Mouse (Mus musculus): ENCODE measurements around the gene Stk26.

The Stk26 gene

GRCm38 (mm10) chrX:50840847-50841560 is at the start of gene Stk26:
Stk26 (plus strand) TSS chrX:50841047.
- peak; percentile 93 for ATAC-seq (ENCODE audit: low TSS enrichment)

DNA sequence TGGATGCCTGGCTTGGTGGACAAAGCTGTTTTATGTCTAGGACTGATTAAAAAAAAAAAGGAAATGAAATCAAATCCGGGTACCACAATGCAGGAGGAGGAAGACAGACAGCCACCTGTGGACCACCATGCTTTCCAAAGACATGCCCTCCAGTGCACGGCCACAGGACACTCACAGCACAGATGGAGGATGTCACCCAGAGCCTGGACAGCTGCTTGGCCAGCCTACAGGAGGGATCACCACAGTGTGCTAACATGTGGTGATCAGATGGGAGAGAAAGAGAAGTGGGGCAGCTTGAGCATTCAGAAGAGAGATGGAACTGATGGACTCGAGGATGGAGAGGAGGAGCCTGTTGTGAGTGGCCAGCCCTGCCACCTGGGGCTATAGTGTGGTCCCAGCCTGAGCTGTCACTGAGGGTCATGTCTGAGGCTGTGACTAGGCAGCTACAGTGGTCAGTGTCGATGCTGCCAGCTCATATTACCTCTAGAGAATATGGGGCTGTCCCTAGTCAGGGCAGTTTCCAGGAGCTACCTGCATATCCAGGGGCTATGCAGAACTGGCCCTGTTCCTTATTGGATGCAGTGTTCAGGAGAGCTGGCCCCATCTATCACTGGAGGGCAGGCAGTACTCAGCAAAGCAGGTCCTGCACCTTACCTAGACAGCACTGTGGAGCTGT is 47.7 kb upstream of the Stk26 start:
- ATAC-seq (ENCODE audit: low TSS enrichment), result no peak

DNA sequence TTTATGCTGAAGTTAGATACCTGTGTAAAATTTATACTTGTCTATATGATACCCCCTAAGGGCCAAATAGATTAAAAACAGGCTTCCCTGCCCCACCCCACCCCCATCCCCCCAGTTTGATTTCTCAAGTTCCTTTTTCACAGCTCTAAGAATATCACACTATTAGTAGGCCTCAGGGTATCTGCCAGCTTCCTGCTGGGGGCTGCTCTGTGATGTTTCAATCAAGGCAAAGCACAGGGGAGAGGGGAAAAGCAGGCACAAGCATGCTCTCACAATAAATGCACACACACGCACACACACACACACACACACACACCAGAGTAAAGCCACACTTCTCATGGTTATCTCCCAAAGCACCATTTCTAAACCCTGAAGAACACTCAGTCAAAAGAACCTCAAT is 43.0 kb upstream of the Stk26 start:
- ATAC-seq (ENCODE audit: low TSS enrichment), result no peak

DNA sequence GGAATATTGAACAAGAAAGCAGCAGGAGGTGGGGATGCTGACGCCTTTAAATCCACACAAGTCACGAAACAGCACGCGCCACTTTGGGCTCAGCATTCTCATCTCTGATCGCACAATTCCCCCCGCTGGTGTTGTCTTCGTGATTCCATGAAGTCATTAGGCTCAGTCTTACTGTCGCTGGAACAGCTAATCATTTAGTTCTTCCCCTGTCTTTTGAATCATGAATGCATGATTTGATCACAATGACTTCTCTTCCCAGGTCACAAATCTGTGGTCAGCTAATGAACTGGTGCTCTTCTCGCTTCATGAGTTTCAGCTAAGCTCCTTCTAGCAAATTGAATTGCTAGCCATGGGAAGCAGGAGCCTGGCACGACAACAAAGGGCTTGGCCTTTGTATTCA is 42.3 kb upstream of the Stk26 start:
- ATAC-seq (ENCODE audit: low TSS enrichment), result no peak

- no peak for ATAC-seq (ENCODE audit: low TSS enrichment)
Observed at GRCm38 (mm10) chrX:50799656-50800188, 41.1 kb upstream of the Stk26 start.

DNA sequence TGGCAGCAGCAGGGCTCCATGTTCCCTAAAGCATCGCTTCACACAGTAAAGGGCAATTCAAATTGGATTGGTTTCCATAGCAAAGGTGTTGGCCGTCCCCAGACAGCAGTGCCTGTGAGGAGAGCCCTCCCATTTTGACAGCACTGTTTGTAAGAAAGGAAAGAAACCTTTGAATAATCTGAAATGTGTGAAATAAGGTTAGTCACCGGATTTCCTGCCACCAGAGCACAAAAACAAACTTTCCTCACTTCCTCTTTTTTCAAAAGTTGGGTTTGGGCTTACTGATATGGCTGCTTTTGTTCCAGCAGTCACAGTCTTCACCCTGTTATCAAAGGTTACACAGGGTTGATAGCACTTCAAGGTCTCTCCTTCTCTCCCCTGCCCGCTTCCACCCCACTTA is 35.2 kb upstream of the Stk26 start:
- no peak for ATAC-seq (ENCODE audit: low TSS enrichment)

DNA sequence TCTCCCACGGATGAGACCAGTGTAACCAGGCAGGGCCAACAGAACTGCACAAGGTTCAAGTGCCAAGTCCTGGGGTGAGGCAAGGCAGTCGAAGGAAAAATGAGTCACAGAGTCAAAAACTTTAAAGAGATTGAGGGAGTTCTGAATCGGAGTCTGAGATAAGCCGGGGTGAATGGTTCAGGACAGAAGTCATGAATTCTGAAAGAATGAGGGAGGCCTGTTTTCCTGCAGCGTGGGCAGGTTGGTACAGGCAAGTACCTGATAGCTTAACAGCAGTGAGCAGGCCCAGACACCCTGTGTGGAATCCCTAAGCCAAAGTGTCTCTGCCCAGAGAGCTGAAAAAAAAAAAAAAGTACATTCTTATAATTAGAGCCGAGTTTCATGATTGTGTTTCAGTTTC is 17.0 kb upstream of the Stk26 start:
- no peak for ATAC-seq (ENCODE audit: low TSS enrichment)

GRCm38 (mm10) chrX:50835592-50835991 is 5.3 kb upstream of the Stk26 start:
- ATAC-seq (ENCODE audit: low TSS enrichment), result no peak

DNA sequence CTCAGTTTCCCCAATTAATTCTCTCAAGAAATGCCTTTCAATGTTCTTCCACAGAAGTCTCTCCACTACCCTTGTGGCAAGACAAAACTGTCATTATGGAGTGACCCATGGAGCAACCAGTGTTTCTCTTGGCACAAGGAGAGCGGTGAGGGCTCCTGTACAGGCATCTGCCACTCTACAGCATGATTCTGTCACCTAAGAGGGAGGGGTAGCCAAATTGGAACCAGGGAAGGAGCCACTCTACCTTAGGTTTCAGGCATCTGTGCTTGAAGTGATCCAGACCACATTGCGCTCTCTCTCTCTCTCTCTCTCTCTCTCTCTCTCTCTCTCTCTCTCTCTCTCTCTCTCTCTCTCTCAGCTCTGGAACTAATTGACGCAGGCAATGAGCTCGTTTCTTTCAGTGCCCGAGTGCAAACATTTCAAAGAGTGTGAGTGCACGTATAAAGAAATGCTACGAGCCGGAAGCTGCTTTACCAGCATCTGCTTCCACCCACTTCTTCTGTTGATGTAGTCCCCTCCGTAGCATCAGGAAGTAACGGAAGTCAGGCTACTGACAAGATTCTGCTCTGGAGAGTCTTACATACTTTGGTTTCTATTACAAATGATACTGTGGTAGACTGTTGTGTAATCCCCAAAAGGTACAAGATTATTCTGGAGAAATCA is 4.7 kb upstream of the Stk26 start:
- ATAC-seq (ENCODE audit: low TSS enrichment), result no peak

- peak; percentile 78 for ATAC-seq (ENCODE audit: low TSS enrichment)
Observed at GRCm38 (mm10) chrX:50841587-50841986, 740 bp downstream of the Stk26 start.

- ATAC-seq (ENCODE audit: low TSS enrichment), result no peak; the same call in 1 of the 2 replicates
Observed at GRCm38 (mm10) chrX:50842046-50842445, 1.2 kb downstream of the Stk26 start.

DNA sequence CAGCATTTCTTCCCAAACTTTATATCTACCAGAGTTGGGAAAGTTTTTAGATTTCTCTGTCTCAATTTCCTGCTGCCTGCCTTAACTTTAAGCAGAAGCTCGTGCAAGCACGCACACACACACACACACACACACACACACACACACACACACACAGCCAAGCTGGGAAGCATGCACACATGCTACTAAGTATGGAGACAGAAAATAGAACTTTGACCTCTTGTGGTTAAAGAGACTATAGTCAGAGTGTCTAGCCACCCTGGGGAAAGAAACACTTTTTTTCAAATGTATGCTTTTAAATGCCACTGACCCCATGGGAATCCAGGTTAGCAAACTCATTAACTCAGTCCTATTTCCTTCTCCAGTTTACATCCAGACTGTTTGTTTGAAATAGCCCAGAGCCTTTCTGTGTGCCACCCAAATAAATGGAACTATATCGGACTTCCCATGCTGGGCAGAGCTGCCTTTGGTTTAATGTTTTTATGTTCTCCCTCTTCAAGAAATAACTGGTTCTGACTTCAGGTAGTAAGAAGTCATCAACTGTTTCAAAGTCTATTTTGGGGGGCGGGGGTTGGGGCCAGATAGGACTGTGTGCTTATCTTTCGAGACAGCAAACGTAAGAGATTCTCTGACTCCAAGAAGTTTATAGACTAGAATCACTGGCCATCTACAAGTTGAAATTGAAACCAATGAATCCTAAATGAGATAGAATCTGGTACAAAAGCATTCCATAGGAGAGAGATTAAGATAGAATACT is 9.8 kb downstream of the Stk26 start:
- ATAC-seq (ENCODE audit: low TSS enrichment), result no peak

DNA sequence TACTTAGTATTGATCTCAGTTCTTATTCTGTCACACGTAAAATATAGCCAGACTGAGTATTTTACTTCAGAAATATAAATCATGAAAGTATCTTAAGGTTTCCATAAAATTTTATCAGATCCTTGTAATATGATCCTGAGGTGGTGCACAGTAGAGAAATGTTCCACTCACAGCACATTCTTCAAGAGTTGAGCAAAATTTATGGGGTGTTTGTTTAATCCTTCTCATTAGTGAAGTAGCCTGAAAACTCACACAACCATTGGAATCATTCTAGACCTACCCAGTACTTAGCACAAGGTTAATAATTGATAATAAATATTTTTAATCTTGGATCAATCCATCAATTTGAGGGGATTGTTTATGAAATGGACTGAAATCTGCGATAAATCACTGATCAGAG is 22.9 kb downstream of the Stk26 start:
- no peak for ATAC-seq (ENCODE audit: low TSS enrichment)

DNA sequence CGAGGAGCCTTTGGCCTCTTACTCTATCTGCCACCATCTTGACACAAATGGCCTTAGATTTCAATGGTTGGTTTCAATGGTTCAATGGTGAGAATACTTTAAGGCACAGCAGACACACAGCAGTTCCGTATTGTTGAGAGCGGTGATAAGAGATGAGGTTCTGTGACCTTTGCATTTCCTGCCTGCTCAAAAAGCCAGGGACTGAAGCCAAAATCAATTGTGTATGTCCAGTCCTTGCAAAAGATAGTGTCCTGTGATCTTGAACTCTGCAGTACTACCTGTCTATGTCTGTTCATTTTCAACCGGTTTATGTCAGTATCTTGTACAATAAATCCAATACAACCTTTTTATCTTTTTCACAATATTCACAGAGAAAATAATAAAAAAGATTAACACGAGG is 23.9 kb downstream of the Stk26 start:
- ATAC-seq (ENCODE audit: low TSS enrichment), result no peak

- no peak for ATAC-seq (ENCODE audit: low TSS enrichment)
Observed at GRCm38 (mm10) chrX:50874246-50875002, 33.6 kb downstream of the Stk26 start.

DNA sequence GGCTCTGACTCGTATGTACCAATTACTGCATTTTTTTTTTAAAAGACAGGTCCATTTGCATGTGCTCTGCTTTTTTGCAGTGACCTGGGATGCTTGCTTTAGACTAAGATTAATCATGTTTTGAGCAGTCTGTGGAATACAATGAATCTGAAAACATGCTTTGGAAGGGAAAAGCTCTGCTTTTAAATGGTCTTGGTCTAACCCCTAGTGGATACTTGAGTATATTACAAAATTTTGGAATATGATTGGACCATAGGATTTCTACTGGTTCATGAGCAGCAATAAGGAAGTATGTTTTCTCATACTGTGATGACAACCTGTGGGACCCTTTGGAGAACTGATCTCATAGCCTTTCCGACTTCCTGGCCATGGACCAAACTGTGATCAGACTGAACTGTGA is 47.2 kb downstream of the Stk26 start:
- peak; percentile 72 for ATAC-seq (ENCODE audit: low TSS enrichment)

DNA sequence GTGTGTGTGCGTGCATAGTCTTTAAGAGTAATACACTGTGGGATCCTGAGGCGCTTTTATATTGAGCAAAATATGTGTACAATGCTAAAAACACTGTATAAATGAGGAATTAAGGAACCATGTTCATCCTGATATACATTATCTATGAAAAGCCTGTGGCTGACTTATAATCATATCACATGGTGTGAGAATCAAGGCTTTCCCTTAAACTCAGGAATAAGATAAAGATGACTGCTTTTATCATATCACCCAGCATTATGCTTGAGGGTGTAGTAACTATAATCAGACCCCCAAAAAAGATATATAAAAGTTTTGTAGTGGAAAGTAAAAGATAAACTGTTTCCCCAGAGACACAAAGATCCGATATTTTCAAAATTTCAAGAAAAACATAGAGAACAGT is 62.6 kb downstream of the Stk26 start:
- no peak for ATAC-seq (ENCODE audit: low TSS enrichment)

- no peak for ATAC-seq (ENCODE audit: low TSS enrichment)
Observed at GRCm38 (mm10) chrX:50909915-50910314, 69.1 kb downstream of the Stk26 start.

- ATAC-seq (ENCODE audit: low TSS enrichment), result no peak
Observed at GRCm38 (mm10) chrX:50917389-50917788, 76.5 kb downstream of the Stk26 start.

DNA sequence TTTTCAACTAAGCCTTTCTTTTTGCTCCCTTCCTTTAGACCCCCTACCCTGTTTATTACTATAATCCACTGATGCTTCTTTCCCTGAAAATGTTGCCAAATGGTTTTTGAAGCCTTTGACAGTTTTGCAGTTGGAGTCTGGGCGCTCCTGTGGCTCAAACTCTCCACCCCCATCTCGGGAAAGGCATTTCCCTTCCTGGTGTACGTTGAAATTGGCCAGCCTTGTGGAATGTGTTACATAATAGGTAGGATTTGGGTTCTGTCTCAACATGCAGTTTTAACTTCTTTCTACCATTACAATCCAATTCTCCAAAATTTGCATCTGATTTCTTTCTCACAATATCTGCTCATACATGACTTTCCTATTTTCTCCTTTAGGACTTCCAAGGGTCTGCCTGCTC is 77.9 kb downstream of the Stk26 start:
- peak; percentile 70 for ATAC-seq (ENCODE audit: low TSS enrichment)

- ATAC-seq (ENCODE audit: low TSS enrichment), result peak; percentile 57; the same call in 1 of the 2 replicates
Observed at GRCm38 (mm10) chrX:50924629-50925364, 84.0 kb downstream of the Stk26 start.

All from frontal cortex, adult (tissue).